ENCODE assay signal across 34 mouse cellular contexts in the genomic region with DNA sequence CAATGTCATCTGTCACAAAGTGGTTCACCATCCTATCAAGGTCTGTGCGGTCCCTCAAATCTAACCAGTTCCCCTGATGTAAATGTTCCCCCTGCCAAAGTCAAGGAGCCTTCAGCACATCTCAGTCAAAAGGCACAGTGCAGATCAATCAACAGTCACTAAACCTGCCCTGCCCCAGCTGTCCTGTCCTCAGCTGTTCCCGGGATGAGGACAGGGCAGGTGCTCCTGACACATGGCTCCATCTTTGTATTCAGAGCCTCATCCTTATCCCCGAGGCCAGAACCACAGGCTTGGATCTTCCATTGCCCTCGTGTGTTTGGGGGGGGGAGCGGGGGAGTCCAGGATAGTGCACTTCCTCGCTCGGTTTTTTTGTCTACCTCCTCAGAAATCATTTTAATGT. TPM values are rescaled to one million over a fixed set of nuclear protein-coding genes. Genes with fewer than 3 reads are reported as not detected.
"Had no signal": no experiment of that assay in that cellular context is flagged by ENCODE, and none has a peak within 500 bp of the region (broad histone marks: within the 10 kb centered on the region; RNA-seq: fewer than 3 reads in every experiment).

No protein-coding gene starts in this region.

- H3K27ac ChIP-seq: embryonic facial prominence, embryonic 12.5 days; embryonic facial prominence, embryonic 13.5 days; embryonic facial prominence, embryonic 15.5 days; forebrain, embryonic 12.5 days; forebrain, embryonic 15.5 days; gastrocnemius, adult 2 months; heart, adult 2 months had no signal

- H3K4me2 ChIP-seq: embryonic facial prominence, embryonic 12.5 days; embryonic facial prominence, embryonic 13.5 days; embryonic facial prominence, embryonic 15.5 days; forebrain, embryonic 12.5 days; forebrain, embryonic 15.5 days had no signal

- H3K36me3 ChIP-seq: embryonic facial prominence, embryonic 10.5 days; embryonic facial prominence, embryonic 12.5 days; embryonic facial prominence, embryonic 13.5 days; embryonic facial prominence, embryonic 15.5 days; forebrain, embryonic 12.5 days; forebrain, embryonic 15.5 days had no signal

- H3K27me3 ChIP-seq: embryonic facial prominence, embryonic 12.5 days; embryonic facial prominence, embryonic 13.5 days; embryonic facial prominence, embryonic 15.5 days; forebrain, embryonic 12.5 days; forebrain, embryonic 15.5 days had no signal

- ATAC-seq: forebrain, embryonic 14.5 days; forebrain, embryonic 15.5 days; forebrain, embryonic 16.5 days; forebrain, postnatal 0 days had no signal

- H3K4me3 ChIP-seq: embryonic facial prominence, embryonic 10.5 days; embryonic facial prominence, embryonic 12.5 days; embryonic facial prominence, embryonic 13.5 days; embryonic facial prominence, embryonic 15.5 days; erythroblast, embryonic 14.5 days; forebrain, embryonic 12.5 days; forebrain, embryonic 15.5 days; gastrocnemius, adult 2 months; heart, adult 2 months had no signal

- H3K9ac ChIP-seq: embryonic facial prominence, embryonic 12.5 days; embryonic facial prominence, embryonic 13.5 days; embryonic facial prominence, embryonic 15.5 days; forebrain, embryonic 12.5 days; forebrain, embryonic 15.5 days; forebrain, postnatal 0 days had no signal

- DNase-seq: cerebellum, adult 18-20 months; cerebellum, adult 2 months; cerebellum, adult 8-10 months; cerebellum, adult 9-10 months; cerebellum, adult 9-11 months; cerebellum, postnatal 10 days; cerebellum, postnatal 14 days; cerebellum, postnatal 25 days; cerebellum, postnatal 36 days; embryo, embryonic 11 days; forebrain, postnatal 0 days; gastrocnemius, adult 2 months; gastrocnemius, postnatal 10 days; gastrocnemius, postnatal 14 days; gastrocnemius, postnatal 25 days; gastrocnemius, postnatal 36 days; heart, adult 11 months; heart, adult 18-20 months; heart, adult 2 months had no signal

- H3K9me3 ChIP-seq: embryonic facial prominence, embryonic 10.5 days; embryonic facial prominence, embryonic 12.5 days; embryonic facial prominence, embryonic 13.5 days; embryonic facial prominence, embryonic 15.5 days; forebrain, embryonic 12.5 days; forebrain, embryonic 15.5 days had no signal

RNA-seq across cellular contexts. Expression of a gene that starts 3.4 kb away (rescaled TPM):
- total RNA-seq: common myeloid progenitor, adult 5-6 weeks; gastrocnemius, adult 18-20 months; gastrocnemius, adult 2 months; gastrocnemius, adult 8-10 months; gastrocnemius, postnatal 10 days; gastrocnemius, postnatal 25 days; gastrocnemius, postnatal 36 days; gastrocnemius, postnatal 4 days; granulocyte monocyte progenitor cell, adult 5-6 weeks; heart, adult 2 months had no signal
- polyA plus RNA-seq: embryonic facial prominence, embryonic 11.5 days; erythroblast, embryonic 14.5 days had no signal

RNA-seq across cellular contexts. Expression of a gene that starts 47.2 kb away (rescaled TPM):
- total RNA-seq: common myeloid progenitor, adult 5-6 weeks; granulocyte monocyte progenitor cell, adult 5-6 weeks had no signal
- polyA plus RNA-seq: erythroblast, embryonic 14.5 days had no signal
